Mouse (Mus musculus) CH12.LX (cell line): ENCODE data around the gene Cdc42ep1.

Experiments
- BHLHE40 ChIP-seq: IDR thresholded peaks from 2 replicates; pipeline ENCODE4 v1.6.1; 2011; ENCODE audit warnings: mild to moderate bottlenecking, low read depth, low read length, improper control_type of control experiment
- CTCF ChIP-seq, 2 experiments: IDR thresholded peaks in 1 of 2; conservative IDR thresholded peaks in 1 of 2; 2 replicates each; pipeline ENCODE4 v1.5.1; 2011 to 2012; ENCODE audit warnings: low read depth in 2 of 2, low read length in 2 of 2, improper control_type of control experiment in 1 of 2, inconsistent platforms in 1 of 2, mild to moderate bottlenecking in 1 of 2, moderate library complexity in 1 of 2
- KAT2A ChIP-seq: IDR thresholded peaks from 2 replicates; pipeline ENCODE4 v1.6.1; 2012; ENCODE audit warnings: low read length, improper control_type of control experiment, inconsistent platforms; ENCODE audit not compliant: insufficient replicate concordance
- MAX ChIP-seq: IDR thresholded peaks from 2 replicates; pipeline ENCODE4 v1.6.1; 2011; ENCODE audit warnings: low read length, improper control_type of control experiment
- MEF2A ChIP-seq: IDR thresholded peaks from 2 replicates; pipeline ENCODE4 v1.6.1; 2014; ENCODE audit warnings: low read depth, mild to moderate bottlenecking, inconsistent platforms, low read length, improper control_type of control experiment, borderline replicate concordance
- PAX5 ChIP-seq: IDR thresholded peaks from 2 replicates; pipeline ENCODE4 v1.6.1; 2012; ENCODE audit warnings: low read length, inconsistent platforms, mixed read lengths
- POLR2A ChIP-seq: IDR thresholded peaks from 2 replicates; pipeline ENCODE4 v1.6.1; 2011; ENCODE audit warnings: low read depth, mild to moderate bottlenecking, improper control_type of control experiment, low read length
- POLR2AphosphoS2 ChIP-seq: IDR thresholded peaks from 2 replicates; pipeline ENCODE4 v1.6.1; 2011; ENCODE audit warnings: low read depth, low read length, improper control_type of control experiment
- SIN3A ChIP-seq: IDR thresholded peaks from 2 replicates; pipeline ENCODE4 v1.6.1; 2012; ENCODE audit warnings: low read length, improper control_type of control experiment, inconsistent platforms
- TBP ChIP-seq: conservative IDR thresholded peaks from 2 replicates; pipeline ENCODE4 v1.6.1; 2011; ENCODE audit warnings: low read depth, low read length, improper control_type of control experiment

GRCm38 (mm10) chr15:78857009-78857408 lies 14.6 kb downstream of the Cdc42ep1 start:
- no peak for TF ChIP-seq POLR2A
- no peak for TF ChIP-seq CTCF (conservative IDR thresholded peaks at IDR 0.05 in 1 of 2, IDR thresholded peaks at IDR 0.05 in 1 of 2; ENCODE audit: low read depth in 2 of 2, low read length in 2 of 2)
- TF ChIP-seq POLR2AphosphoS2: no peak
- no peak for TF ChIP-seq MAX
- TF ChIP-seq MEF2A: no peak
- no peak for TF ChIP-seq BHLHE40
- TF ChIP-seq TBP: no peak
- TF ChIP-seq SIN3A: no peak
- TF ChIP-seq KAT2A: no peak
- TF ChIP-seq PAX5: no peak
